Mouse (Mus musculus): Measurements from ENCODE around the gene Cpne4.

- TF ChIP-seq CTCF (IDR thresholded peaks at IDR 0.05; ENCODE audit: extremely low read depth, insufficient read length, insufficient replicate concordance, low read depth, low read length), result no peak
- TF ChIP-seq POLR2A (IDR thresholded peaks at IDR 0.05; ENCODE audit: low read depth, low read length), result no peak
Observed at GRCm38 (mm10) chr9:104627816-104628215, 80.7 kb downstream of the Cpne4 start.
